Mouse (Mus musculus): ENCODE data around the gene Nfkbil1. TPM values are rescaled to one million over a fixed set of nuclear protein-coding genes. Genes with fewer than 3 reads are reported as not detected.

Nfkbil1 gene
- total and polyA plus RNA-seq, 3 experiments: 15.2 to 25.9 (median 22.0) TPM

DNA sequence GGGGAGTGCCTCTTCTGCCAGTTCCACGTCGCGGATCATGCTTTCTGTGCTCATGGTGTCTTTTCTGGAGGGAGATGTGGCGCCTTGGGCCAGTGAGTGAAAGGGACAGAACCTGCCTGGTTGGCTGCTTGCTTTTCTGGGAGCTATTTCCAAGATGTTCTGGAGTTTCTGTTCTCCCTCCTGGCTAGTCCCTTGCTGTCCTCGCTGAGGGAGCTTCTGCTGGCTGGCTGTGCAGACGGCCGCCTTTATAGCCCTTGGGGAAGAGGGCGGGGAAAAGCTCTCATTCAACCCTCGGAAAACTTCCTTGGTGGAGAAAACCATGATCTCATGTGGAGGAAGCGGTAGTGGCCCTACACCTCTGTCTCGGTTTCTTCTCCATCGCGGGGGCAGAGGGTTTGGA, 33.8 kb downstream of the Nfkbil1 start, which contains the start of gene Tnf (continued):
- TF ChIP-seq E2F4 (IDR thresholded peaks at IDR 0.05; ENCODE audit: insufficient replicate concordance, low read depth, low read length): no peak
- TF ChIP-seq MAFK (IDR thresholded peaks at IDR 0.05; ENCODE audit: insufficient replicate concordance, low read length): no peak

DNA sequence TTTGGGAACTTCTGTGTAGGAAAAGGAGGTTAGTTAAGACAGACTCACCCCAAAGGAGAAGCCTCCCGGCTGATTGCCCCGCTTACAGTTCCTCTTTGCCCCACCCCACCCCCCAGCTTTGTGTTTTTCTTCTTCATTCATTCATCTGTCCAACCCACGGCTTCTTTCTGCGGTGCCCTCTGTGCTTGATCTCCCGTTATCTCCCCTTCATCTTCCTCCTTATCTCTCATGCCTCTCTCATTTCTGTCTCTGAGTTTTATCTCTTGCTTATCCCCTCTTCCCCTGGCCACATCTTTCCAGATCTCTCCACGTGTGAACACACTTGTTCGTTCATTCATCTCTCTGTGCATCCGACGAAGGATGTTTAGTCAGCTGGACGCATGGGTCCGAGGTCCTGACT, 34.5 kb downstream of the Nfkbil1 start:
- peaks cover 3 to 15% of the 10 kb centered on the region in 2 experiments for H3K36me3 ChIP-seq (replicated peaks in 1 of 2; ENCODE audit: control insufficient read depth in 1 of 2, insufficient read depth in 1 of 2, low read length in 1 of 2)
- H3K79me2 ChIP-seq (replicated peaks; ENCODE audit: control insufficient read depth, extremely low read depth, insufficient read depth, poor library complexity, severe bottlenecking): peaks cover 28% of the 10 kb centered on the region
- no peak for DNase-seq (ENCODE audit: extremely low read depth)
- TF ChIP-seq ZKSCAN1 (IDR thresholded peaks at IDR 0.05; ENCODE audit: borderline replicate concordance, low read depth, low read length): no peak
- TF ChIP-seq NELFE (IDR thresholded peaks at IDR 0.05; ENCODE audit: low read depth, low read length): no peak
- TF ChIP-seq NRF1 (IDR thresholded peaks at IDR 0.05; ENCODE audit: low read depth, low read length): no peak
- no peak for TF ChIP-seq RAD21 (IDR thresholded peaks at IDR 0.05; ENCODE audit: low read depth, low read length)
- no peak for TF ChIP-seq ETS1 (conservative IDR thresholded peaks at IDR 0.05; ENCODE audit: low read depth, low read length)
- no peak for TF ChIP-seq USF1 (IDR thresholded peaks at IDR 0.05; ENCODE audit: low read depth, low read length)
- 0 out of 2 replicates have a peak, but pooled peaks have one; percentile 25 for TF ChIP-seq CHD1 (IDR thresholded peaks at IDR 0.05; ENCODE audit: low read depth, low read length)
- no peak for TF ChIP-seq JUND (conservative IDR thresholded peaks at IDR 0.05; ENCODE audit: low read depth, low read length)
- no peak for TF ChIP-seq EP300 (IDR thresholded peaks at IDR 0.05; ENCODE audit: low read length)
- TF ChIP-seq SMC3 (IDR thresholded peaks at IDR 0.05; ENCODE audit: low read depth, low read length): no peak
- TF ChIP-seq MAX (IDR thresholded peaks at IDR 0.05; ENCODE audit: low read length): peak; percentile 47; the same call in 1 of the 2 replicates
- no peak for TF ChIP-seq CTCF (conservative IDR thresholded peaks at IDR 0.05 in 1 of 2, IDR thresholded peaks at IDR 0.05 in 1 of 2; ENCODE audit: low read depth in 2 of 2, low read length in 2 of 2)
- no peak for TF ChIP-seq ZMIZ1 (IDR thresholded peaks at IDR 0.05; ENCODE audit: low read depth, low read length)
- TF ChIP-seq USF2 (conservative IDR thresholded peaks at IDR 0.05; ENCODE audit: low read depth, low read length): no peak
- no peak for TF ChIP-seq POLR2A (IDR thresholded peaks at IDR 0.05; ENCODE audit: low read depth, low read length)
- TF ChIP-seq GABPA (IDR thresholded peaks at IDR 0.05; ENCODE audit: insufficient replicate concordance, low read depth, low read length): no peak
- TF ChIP-seq SIN3A (IDR thresholded peaks at IDR 0.05; ENCODE audit: low read length): no peak
- TF ChIP-seq CHD2 (IDR thresholded peaks at IDR 0.05; ENCODE audit: low read length): no peak
- no peak for TF ChIP-seq MYC (IDR thresholded peaks at IDR 0.05; ENCODE audit: low read depth, low read length)
- no peak for TF ChIP-seq KAT2A (IDR thresholded peaks at IDR 0.05; ENCODE audit: insufficient replicate concordance, low read length)
- TF ChIP-seq ZC3H11A (IDR thresholded peaks at IDR 0.05; ENCODE audit: low read depth, low read length): no peak
- no peak for TF ChIP-seq JUN (IDR thresholded peaks at IDR 0.05; ENCODE audit: insufficient read depth, low read depth, low read length)
- peak; percentile 19; the same call in 1 of the 2 replicates for TF ChIP-seq MEF2A (IDR thresholded peaks at IDR 0.05; ENCODE audit: borderline replicate concordance, low read depth, low read length)
- TF ChIP-seq MXI1 (IDR thresholded peaks at IDR 0.05; ENCODE audit: low read depth, low read length): peak; percentile 69
- TF ChIP-seq BHLHE40 (IDR thresholded peaks at IDR 0.05; ENCODE audit: low read depth, low read length): no peak
- no peak for TF ChIP-seq TBP (conservative IDR thresholded peaks at IDR 0.05; ENCODE audit: low read depth, low read length)
- TF ChIP-seq TCF12 (IDR thresholded peaks at IDR 0.05; ENCODE audit: low read depth, low read length): no peak
- no peak for TF ChIP-seq MAFK (IDR thresholded peaks at IDR 0.05; ENCODE audit: insufficient replicate concordance, low read length)
- no peak for TF ChIP-seq HCFC1 (IDR thresholded peaks at IDR 0.05; ENCODE audit: low read depth, low read length)
- no peak for TF ChIP-seq POLR2AphosphoS2 (IDR thresholded peaks at IDR 0.05; ENCODE audit: low read depth, low read length)
- TF ChIP-seq ZNF384 (IDR thresholded peaks at IDR 0.05; ENCODE audit: low read depth, low read length): no peak
- TF ChIP-seq PAX5 (IDR thresholded peaks at IDR 0.05; ENCODE audit: low read length): no peak
- TF ChIP-seq IRF4 (IDR thresholded peaks at IDR 0.05; ENCODE audit: low read depth, low read length): no peak
- no peak for TF ChIP-seq UBTF (IDR thresholded peaks at IDR 0.05; ENCODE audit: low read depth, low read length)
- dilution Hi-C loops (cut with MboI; ENCODE audit: extremely low pct_ligation_motif_present, extremely low pct_unique_long_range_greater_than_20kb, low sequenced_read_pairs) (no loop called here), in situ Hi-C loops (cut with MboI; ENCODE audit: low pct_ligation_motif_present, low pct_unique_long_range_greater_than_20kb, low sequenced_read_pairs) (no loop called here)
- H3K4me1 ChIP-seq (ENCODE audit: control insufficient read depth in 1 of 2, insufficient read depth in 2 of 2): peaks cover 17 to 60% of the 10 kb centered on the region in 2 experiments; a peak in 3 of 4 replicates
- H3K27me3 ChIP-seq (replicated peaks): no peaks in the 10 kb centered on the region
- peak overlapping the region; percentile 95 for H3K4me2 ChIP-seq (ENCODE audit: insufficient read depth, low read depth, poor library complexity, severe bottlenecking)
- H3K9ac ChIP-seq (ENCODE audit: insufficient read depth, low read depth): peak overlapping the region; percentile 83
- peak overlapping the region; percentile 78 for H3K27ac ChIP-seq (ENCODE audit: insufficient read depth, low read depth)
- no peaks in the 10 kb centered on the region for H3K9me3 ChIP-seq (replicated peaks; ENCODE audit: low read length)
- peak overlapping the region; percentile 68 to 92 (median 73) for H3K4me3 ChIP-seq (replicated peaks in 1 of 3; ENCODE audit: low read depth in 2 of 3, low read length in 2 of 3, poor library complexity in 1 of 3)
